Mouse (Mus musculus): ENCODE results near the gene Ifitm6.
"Not testable (repeated sequence)": the region's sequence is repeated elsewhere in the genome, so short reads cannot be mapped to it uniquely, and the experiment has no call there.

Gene Ifitm6

DNA sequence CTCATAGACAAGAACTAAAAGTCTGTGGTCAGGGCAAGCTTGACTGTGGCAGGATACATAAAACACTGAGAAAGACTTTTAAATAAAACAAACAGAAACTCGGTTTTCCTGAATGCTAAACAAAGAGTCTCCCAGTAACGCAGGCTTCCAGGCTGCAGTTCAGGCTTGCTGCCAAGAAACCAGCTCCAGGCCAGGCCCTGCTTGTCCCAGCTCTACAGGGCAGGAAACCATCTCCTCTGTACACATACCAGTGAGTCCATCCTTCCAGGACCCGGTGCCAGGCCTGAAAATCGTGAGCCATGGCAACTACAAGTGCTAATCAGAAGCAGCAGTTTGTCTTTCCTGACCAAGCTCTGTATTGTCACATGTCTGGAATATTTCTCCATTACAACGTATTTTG lies 23.9 kb upstream of the Ifitm6 start:
- DNase-seq (ENCODE audit: low read depth, low spot score): no peak

- no peak for DNase-seq (ENCODE audit: low read depth, low spot score)
Observed at GRCm38 (mm10) chr7:141040867-141041606, 23.3 kb upstream of the Ifitm6 start.

DNA sequence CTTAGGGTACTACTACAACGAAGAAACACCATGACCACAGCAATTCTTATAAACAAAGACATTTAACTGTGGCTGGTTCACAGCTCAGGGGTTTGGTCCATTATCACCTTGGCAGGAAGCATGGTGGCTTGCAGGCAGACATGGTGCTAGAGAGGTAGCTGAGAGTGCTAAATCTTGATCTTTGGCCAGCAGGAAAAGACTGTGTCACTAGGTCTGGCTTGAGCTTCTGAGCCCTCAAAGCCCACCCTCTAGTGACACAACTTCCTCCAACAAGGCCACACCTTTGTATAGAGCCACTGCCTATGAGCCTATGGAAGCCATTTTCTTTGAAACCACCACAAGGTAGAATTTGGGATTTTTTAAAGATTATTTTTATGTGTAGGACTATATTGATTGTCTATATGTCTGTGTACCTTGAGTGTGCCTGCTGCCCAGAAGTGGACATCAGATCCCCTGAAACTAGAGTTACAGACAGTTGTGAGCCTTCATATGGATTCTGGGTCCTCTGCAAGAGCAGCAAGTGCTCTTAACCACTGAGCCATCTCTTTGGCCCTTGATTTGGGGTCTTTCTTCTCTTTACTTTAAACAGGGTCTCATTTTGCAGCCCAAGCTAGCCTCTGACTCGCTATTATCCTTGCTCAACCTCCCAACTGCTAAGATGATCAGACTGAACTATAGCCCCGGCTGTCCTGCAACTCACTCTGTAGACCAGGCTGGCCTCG lies 21.8 kb upstream of the Ifitm6 start:
- DNase-seq (ENCODE audit: low read depth, low spot score): no peak

- DNase-seq (ENCODE audit: low read depth, low spot score): no peak
Observed at GRCm38 (mm10) chr7:141038090-141039032, 20.6 kb upstream of the Ifitm6 start.

DNA sequence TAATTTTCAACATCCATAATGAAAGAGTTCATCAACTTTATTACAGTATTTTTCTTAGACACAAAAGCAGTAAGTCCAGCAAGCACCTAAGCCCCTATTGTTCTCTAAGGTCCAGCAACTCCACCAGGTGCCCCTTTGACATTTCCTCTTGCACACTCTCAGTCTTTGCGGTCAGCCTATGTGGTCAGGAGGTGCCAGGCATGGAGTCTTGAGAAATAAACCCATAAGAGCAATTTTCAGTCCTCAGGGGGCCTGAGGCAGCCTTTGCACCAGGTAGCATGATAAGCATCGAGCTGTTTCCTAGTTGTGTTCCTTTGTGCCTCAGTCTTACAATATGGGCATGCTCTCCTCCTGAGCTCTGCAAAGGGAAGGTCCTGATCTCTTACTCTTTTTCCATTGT lies 18.9 kb upstream of the Ifitm6 start:
- DNase-seq (ENCODE audit: low read depth, low spot score): not testable (repeated sequence)

DNA sequence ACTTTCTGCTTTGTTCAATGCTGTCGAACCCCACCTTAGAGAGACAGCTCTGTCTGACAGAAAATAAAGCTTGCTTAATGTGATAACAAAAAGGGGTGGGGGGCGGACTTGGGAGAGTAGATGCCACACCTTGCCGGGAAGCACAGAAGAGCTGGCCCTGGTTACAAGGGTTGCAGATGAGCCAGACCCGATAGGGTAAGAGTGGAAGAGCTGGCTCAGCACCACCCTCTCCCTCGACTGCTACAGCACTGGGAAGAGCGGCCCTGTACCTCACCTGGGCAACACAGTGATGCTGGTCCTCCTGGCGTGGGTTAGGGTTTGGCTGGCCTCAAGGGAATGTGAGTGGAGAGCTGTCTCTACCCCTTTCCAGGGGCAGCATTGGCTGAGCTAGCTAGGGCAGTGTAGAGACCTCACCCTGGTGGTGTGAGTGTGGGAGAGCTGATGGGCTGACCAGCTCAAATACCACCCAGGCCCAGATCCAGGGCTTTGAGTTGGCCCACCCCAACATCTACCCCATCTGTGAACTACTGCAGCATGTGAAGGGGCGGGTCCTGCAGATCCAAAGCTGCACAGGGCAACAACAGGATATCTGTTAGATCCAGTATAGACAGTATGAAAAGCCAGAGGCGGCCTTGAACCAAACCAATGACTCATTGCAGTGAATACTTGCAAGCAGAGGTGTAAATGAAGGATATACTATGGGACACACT lies 14.9 kb upstream of the Ifitm6 start:
- DNase-seq (ENCODE audit: low read depth, low spot score): no peak

DNA sequence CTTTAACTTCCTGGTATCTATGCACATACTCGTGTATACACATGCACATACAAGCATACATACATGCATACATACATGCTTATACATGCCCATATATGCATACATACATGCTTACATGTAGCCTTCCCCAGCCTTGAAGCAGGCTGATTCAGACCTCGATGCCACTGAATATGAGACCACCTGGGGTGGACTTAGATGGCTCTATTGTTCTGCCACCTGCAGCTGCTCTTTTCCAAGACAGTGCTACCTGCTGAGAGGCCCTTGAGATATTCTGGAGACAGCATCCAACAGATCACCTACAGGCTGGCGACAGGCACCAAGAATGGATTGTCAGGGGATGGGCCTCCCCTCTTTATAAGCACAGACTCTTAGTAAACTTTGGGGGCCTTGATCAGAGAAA lies 12.7 kb upstream of the Ifitm6 start:
- no peak for DNase-seq (ENCODE audit: low read depth, low spot score)

DNA sequence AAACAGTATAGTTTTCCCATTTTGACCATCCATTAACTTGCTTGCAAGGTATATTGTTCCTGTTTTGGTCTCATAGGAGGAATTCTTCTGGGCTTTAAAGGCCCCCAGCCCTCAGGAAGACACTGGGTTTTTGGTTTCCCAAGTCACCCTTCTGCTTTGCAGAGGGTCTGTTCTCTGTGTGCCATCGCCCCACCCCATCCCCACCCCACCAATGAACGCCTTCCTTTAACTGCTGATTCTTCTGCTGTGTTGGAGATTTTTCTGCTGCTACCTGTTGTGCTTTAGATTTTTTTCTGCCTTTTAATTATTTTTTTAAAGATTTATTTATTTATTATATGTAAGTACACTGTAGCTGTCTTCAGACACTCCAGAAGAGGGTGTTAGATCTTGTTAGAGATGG lies 11.1 kb upstream of the Ifitm6 start, which contains the start of gene Gm17387:
TSS of gene Gm17387 (plus strand) at position 301 of the 400 bp plus-strand sequence.
- no peak for DNase-seq (ENCODE audit: low read depth, low spot score)

DNA sequence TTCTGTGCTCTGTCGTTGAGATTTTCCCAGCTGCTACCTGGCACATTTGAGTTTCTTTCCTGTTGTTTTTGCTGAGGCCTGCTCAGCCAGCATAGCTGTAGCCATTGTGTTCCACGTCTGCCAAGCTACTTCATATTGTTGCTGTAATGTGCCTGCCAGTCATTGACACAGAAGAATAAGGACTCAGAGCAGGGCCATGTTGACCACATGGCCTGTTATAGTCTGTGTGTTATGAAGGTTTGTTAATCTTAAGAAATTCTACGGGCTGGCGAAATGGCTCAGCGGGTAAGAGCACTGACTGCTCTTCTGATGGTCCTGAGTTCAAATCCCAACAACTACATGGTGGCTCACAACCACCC lies 9.0 kb upstream of the Ifitm6 start:
- no peak for DNase-seq (ENCODE audit: low read depth, low spot score)

GRCm38 (mm10) chr7:141026097-141026739 lies 8.5 kb upstream of the Ifitm6 start:
- no peak for DNase-seq (ENCODE audit: low read depth, low spot score)

DNA sequence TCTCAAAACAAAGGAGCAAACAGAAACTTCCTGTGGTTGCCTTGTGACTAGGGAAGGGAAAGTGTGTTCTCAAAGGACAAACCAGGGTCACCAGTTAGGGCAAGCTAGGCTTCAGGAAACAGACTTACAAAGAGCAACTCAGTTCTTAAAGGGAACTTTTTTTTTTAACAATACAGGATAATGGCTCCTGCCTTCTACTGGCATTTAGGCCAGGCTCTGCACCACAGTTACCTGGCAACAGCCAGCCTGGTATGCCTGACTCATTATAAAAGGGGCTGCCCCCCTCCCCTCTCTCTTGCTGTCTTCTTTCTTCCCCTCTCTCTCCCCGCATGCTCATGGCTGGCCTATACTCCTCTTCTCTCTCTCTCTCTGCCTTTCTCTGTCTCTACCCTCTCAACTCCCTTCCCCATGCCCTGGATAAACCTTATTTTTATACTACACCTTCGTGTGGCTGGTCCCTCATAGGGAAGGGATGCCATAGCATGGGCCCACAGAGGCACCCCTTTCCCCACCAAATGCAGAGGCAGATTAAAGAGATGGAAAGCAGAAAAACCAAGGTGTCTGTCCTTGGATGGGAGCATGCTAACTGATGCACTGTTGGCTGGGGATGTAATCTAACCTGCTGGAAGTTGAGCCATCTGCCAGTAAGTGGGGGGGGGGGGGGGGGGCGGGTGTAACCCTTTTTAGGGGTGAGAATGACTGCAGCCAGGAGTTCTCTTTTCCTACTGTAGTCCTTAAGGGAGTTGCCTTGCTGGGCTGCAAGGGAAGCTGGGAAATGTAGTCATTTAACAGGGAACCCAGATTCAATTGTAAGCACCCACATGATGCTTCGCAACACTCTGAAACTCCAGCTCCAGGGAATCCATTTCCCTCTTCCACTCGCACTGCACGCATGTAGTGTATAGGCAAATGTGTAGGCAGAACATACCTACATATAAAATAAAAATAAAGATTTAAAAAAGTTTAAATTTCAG lies 7.4 kb upstream of the Ifitm6 start:
- DNase-seq (ENCODE audit: low read depth, low spot score): no peak

GRCm38 (mm10) chr7:141021489-141022449 lies 4.0 kb upstream of the Ifitm6 start:
- DNase-seq (ENCODE audit: low read depth, low spot score): no peak

- no peak for DNase-seq (ENCODE audit: low read depth, low spot score)
Observed at GRCm38 (mm10) chr7:141019028-141019427, 1.3 kb upstream of the Ifitm6 start.

GRCm38 (mm10) chr7:141016707-141017697 lies 722 bp downstream of the Ifitm6 start:
- no peak for DNase-seq (ENCODE audit: low read depth, low spot score)

DNA sequence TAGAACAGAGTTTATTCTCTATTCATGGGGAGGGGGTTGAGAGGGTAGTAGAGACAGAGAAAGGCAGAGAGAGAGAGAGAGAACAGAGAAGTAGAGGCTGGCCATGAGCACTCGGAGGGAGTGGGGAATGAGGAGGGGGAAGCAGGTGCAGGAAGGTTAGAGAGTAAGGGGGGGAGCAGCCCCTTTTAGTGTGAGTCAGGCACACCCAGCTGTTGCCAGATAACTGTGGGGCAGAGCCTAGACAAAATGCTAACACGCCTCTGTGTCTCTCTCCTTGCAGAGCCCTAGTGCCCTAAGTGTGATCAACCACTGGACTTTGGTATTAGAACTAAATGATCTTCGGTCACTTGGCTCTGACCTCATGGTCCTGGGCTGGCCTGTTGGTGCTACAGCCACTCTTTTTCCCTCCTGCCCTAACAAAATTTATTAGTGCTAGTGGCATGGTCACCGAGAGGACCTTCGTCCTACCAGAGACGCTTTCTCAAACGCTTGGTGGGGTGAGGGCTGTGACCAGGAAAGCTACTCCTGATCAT lies 6.4 kb downstream of the Ifitm6 start:
- DNase-seq (ENCODE audit: low read depth, low spot score): no peak

- no peak for DNase-seq (ENCODE audit: low read depth, low spot score)
Observed at GRCm38 (mm10) chr7:141010593-141010992, 7.1 kb downstream of the Ifitm6 start, which contains the start of gene Ifitm3. Gene Ifitm3, minus strand, starts transcription at chr7:141010770.

- DNase-seq (ENCODE audit: low read depth, low spot score): no peak
Observed at GRCm38 (mm10) chr7:141009665-141010064, 8.1 kb downstream of the Ifitm6 start.
